Mouse (Mus musculus): ENCODE measurements at regions not wholly inside any gene's neighbourhood (a gene's known extent, or its start where the extent isn't known, plus 50 kb on each side); places are given as distances from the start of the nearest gene placed in this dataset.

DNA sequence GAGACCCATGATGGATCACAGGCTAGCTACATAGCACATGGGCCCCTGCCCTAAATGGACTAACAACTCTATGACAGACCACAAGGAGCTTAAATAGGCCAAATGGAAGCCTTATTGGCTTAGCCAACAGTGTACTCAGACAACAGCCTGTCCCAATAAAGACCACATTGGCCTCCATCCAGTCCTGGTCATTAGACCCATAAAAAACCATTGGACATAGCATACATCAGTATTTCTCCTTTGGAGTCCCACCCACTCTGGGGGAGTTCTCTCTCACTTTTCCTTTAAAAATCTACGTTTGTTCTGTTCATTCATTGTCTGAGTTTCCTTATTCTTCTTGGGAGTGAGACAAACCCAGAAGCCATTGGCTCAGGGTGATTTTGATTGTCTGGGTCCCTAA, 160.1 kb upstream of the Plcz1 start:
- TF ChIP-seq POLR2A (IDR thresholded peaks at IDR 0.05; ENCODE audit: borderline replicate concordance, low read depth, low read length) (no peak), CTCF (IDR thresholded peaks at IDR 0.05; ENCODE audit: low read depth, low read length) (no peak)

Data from bone marrow macrophage, adult 2 months (primary cell).